Mouse (Mus musculus) testis, adult 2 months (tissue): ENCODE measurements at regions not wholly inside any gene's neighbourhood (a gene's known extent, or its start where the extent isn't known, plus 50 kb on each side); places are given as distances from the start of the nearest gene placed in this dataset.

Experiments used
- CTCF ChIP-seq: fragments of 200-500 bp; IDR thresholded peaks from 2 replicates; pipeline ENCODE4 v1.5.1; 2012; ENCODE audit warnings: low read depth, mild to moderate bottlenecking, inconsistent platforms, low read length, moderate library complexity; ENCODE audit not compliant: control insufficient read depth, insufficient read depth, insufficient replicate concordance
- POLR2A ChIP-seq: fragments of 200-500 bp; IDR thresholded peaks from 2 replicates; pipeline ENCODE4 v1.6.1; 2012; ENCODE audit warnings: low read depth, mild to moderate bottlenecking, inconsistent platforms, low read length, moderate library complexity; ENCODE audit not compliant: control insufficient read depth

- TF ChIP-seq CTCF (no peak), POLR2A (no peak)
Measured at GRCm38 (mm10) chr13:28823311-28823880, 130.1 kb downstream of the Sox4 start.
